Comparison of ENCODE assay signal across 9 mouse cellular contexts in the genomic region with DNA sequence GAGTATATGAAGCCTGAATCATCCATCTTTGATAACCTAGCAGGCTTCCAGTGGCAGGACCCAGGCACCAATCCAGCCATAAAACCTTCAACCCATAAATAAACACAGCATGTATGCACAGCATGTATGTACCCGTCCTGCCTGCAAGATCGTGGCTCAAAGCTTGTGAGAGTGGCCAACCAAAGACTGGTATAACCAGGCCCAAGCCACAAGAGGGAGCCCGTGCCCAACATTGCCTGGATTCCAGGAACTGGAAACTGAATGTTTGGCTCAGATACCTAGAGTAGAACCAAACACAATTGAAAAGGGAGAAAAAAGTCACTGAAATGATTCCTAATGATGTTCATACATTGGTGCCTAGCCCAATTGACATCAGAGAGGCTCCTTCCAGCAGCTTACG. TPM values are rescaled to one million over a fixed set of nuclear protein-coding genes. Genes with fewer than 3 reads are reported as not detected.
DNase-seq lines count a peak whose midpoint lies in the region; ATAC-seq and TF ChIP-seq lines count a peak whose summit lies in the region.
"Had no signal": no experiment of that assay in that cellular context is flagged by ENCODE, and none has a peak within 500 bp of the region (broad histone marks: within the 10 kb centered on the region; RNA-seq: fewer than 3 reads in every experiment).

No protein-coding gene starts in this region.

- no peak overlapping the region for H3K9ac ChIP-seq in hindbrain, postnatal 0 days (replicated peaks; ENCODE audit: low read length)
- H3K9ac ChIP-seq: limb, embryonic 15.5 days had no signal

- POLR2A ChIA-PET in Patski (lab: Charles Lee): no interaction called here

- no peaks in the 10 kb centered on the region for H3K4me1 ChIP-seq in hindbrain, postnatal 0 days (ENCODE audit: insufficient read depth, low read length)
- no peaks in the 10 kb centered on the region for H3K4me1 ChIP-seq in midbrain, embryonic 10.5 days
- H3K4me1 ChIP-seq: limb, embryonic 15.5 days had no signal

- CTCF ChIA-PET in Patski (lab: Charles Lee): interaction anchor here (1.3 to 1.7 kb wide), 2 partner anchors 65 to 77 kb away, joined by 3 to 4 read pairs; no protein-coding TSS in a partner anchor

- peak; percentile 87 for TF ChIP-seq CTCF in Patski (IDR thresholded peaks at IDR 0.05)
- peak; percentile 89 for TF ChIP-seq CTCF in hindbrain, postnatal 0 days (IDR thresholded peaks at IDR 0.05; ENCODE audit: low read depth)

- H3K9me3 ChIP-seq in hindbrain, postnatal 0 days (ENCODE audit: low read length): no peaks in the 10 kb centered on the region
- no peaks in the 10 kb centered on the region for H3K9me3 ChIP-seq in midbrain, embryonic 10.5 days (replicated peaks)
- H3K9me3 ChIP-seq: limb, embryonic 15.5 days had no signal

- peaks cover 8% of the 10 kb centered on the region for H3K27me3 ChIP-seq in Patski
- no peaks in the 10 kb centered on the region for H3K27me3 ChIP-seq in hindbrain, postnatal 0 days (ENCODE audit: insufficient read depth, low read length)
- H3K27me3 ChIP-seq in midbrain, embryonic 10.5 days (ENCODE audit: low read depth, poor library complexity, severe bottlenecking): no peaks in the 10 kb centered on the region
- H3K27me3 ChIP-seq: limb, embryonic 15.5 days had no signal

- peak; percentile 13 for DNase-seq in Patski (ENCODE audit: low read depth, low spot score)
- DNase-seq in cerebellum, adult 8-10 months: peak; percentile 63
- peak; percentile 39 to 60 for DNase-seq in frontal cortex, postnatal 14 days (ENCODE audit: low spot score in 2 of 2)
- peak; percentile 86 for DNase-seq in hindbrain, postnatal 0 days (ENCODE audit: low spot score)
- DNase-seq in layer of hippocampus, postnatal 36 days: peak; percentile 69 to 71
- peak; percentile 79 for DNase-seq in midbrain, embryonic 10.5 days (ENCODE audit: low spot score)
- peak; percentile 73 for DNase-seq in right cerebral cortex, postnatal 25 days
- peak; percentile 68 for DNase-seq in urinary bladder, postnatal 25 days (ENCODE audit: low spot score)

- no peaks in the 10 kb centered on the region for H3K36me3 ChIP-seq in hindbrain, postnatal 0 days (ENCODE audit: insufficient read depth, low read length)
- no peaks in the 10 kb centered on the region for H3K36me3 ChIP-seq in midbrain, embryonic 10.5 days
- H3K36me3 ChIP-seq: limb, embryonic 15.5 days had no signal

- no peak overlapping the region for H3K27ac ChIP-seq in hindbrain, postnatal 0 days
- H3K27ac ChIP-seq in midbrain, embryonic 10.5 days (replicated peaks): 0 out of 2 replicates have a peak overlapping the region, but pooled peaks have one; percentile 38
- H3K27ac ChIP-seq: limb, embryonic 15.5 days had no signal

- in situ Hi-C loops in Patski (cut with MboI; ENCODE audit: low pct_unique_long_range_greater_than_20kb): no loop called here

- H3K4me3 ChIP-seq in hindbrain, postnatal 0 days (ENCODE audit: low read length): no peak overlapping the region
- no peak overlapping the region for H3K4me3 ChIP-seq in midbrain, embryonic 10.5 days
- H3K4me3 ChIP-seq: limb, embryonic 15.5 days had no signal

- ATAC-seq in Patski: peak; percentile 80
- ATAC-seq in hindbrain, postnatal 0 days: peak; percentile 61; the same call in 1 of the 2 replicates

- H3K4me2 ChIP-seq in hindbrain, postnatal 0 days (ENCODE audit: low read depth, low read length): no peak overlapping the region
- H3K4me2 ChIP-seq: limb, embryonic 15.5 days had no signal

- 19% methylated on average over 4 of the region's 4 CpGs for whole genome bisulfite sequencing in hindbrain, postnatal 0 days
- 31% methylated on average over 4 of the region's 4 CpGs for WGBS in midbrain, embryonic 10.5 days

RNA-seq across cellular contexts. Expression of gene Ppt1, which starts 27.9 kb away (rescaled TPM):
- 103 TPM for polyA plus RNA-seq in Patski (2021)
- 29.0 and 36.4 TPM in 2 replicates for total RNA-seq in hindbrain, postnatal 0 days (2014; rRNA removed)
- polyA plus RNA-seq in hindbrain, postnatal 0 days (2015; fragmentation: Nextera tagmentation; extraction: Ambion mirVana): 88.5 and 89.7 TPM in 2 replicates
- total RNA-seq in layer of hippocampus, postnatal 36 days (2021): 10 to 100 TPM; 81.6 to 82.9 TPM
- polyA plus RNA-seq in midbrain, embryonic 10.5 days (2016; fragmentation: Nextera tagmentation; extraction: Ambion mirVana): 64.7 and 69.3 TPM in 2 replicates

Comparison
In these comparisons a context has a peak if more than half of its experiments do, and no peak if none do; other contexts are left out.
1. DNase-seq: peak in every context shown above with its lines; median percentile 86 in hindbrain, postnatal 0 days; 79 in midbrain, embryonic 10.5 days; 73 in right cerebral cortex, postnatal 25 days; 70 in layer of hippocampus, postnatal 36 days; 68 in urinary bladder, postnatal 25 days; 63 in cerebellum, adult 8-10 months; 50 in frontal cortex, postnatal 14 days; 13 in Patski.